8 mouse cellular contexts compared by ENCODE assay signal in the genomic region with DNA sequence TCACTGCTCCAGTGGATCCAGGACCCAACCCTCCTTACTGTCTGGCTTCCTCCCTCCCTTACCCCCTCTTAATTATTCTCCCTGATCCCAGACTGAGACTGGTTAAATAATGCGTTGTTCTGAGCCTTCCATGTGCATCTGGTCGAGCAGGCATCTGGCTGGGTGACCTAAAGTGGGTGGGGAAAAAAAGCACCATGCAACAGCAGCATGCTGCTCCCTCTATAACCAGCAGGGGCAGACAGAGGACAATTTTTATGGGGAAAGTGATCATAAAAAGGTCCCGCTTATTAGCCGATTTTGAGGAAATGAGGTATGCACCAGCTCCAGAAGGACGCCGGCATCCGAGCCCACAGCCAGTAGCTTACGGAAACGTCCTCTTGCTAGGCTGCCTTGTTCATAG. TPM values are rescaled to one million over a fixed set of nuclear protein-coding genes. Genes with fewer than 3 reads are reported as not detected.
DNase-seq lines count a peak whose midpoint lies in the region; ATAC-seq and TF ChIP-seq lines count a peak whose summit lies in the region.

No protein-coding gene starts in this region.

- H3K4me3 ChIP-seq in limb, embryonic 12.5 days (replicated peaks), result no peak overlapping the region
- H3K4me3 ChIP-seq in midbrain, postnatal 0 days (ENCODE audit: low read depth, low read length), result no peak overlapping the region
- H3K4me3 ChIP-seq in stomach, embryonic 14.5 days (ENCODE audit: low read depth, low read length), result no peak overlapping the region

- H3K4me1 ChIP-seq in limb, embryonic 12.5 days (replicated peaks), result peaks cover 27% of the 10 kb centered on the region
- no peaks in the 10 kb centered on the region for H3K4me1 ChIP-seq in midbrain, postnatal 0 days (ENCODE audit: insufficient read depth, low read length)
- no peaks in the 10 kb centered on the region for H3K4me1 ChIP-seq in stomach, embryonic 14.5 days (ENCODE audit: control insufficient read depth, insufficient read depth, low read length)

- WGBS in limb, embryonic 12.5 days, result 3% methylated on average over 9 of the region's 9 CpGs
- 8% methylated on average over 9 of the region's 9 CpGs for WGBS in midbrain, postnatal 0 days
- 6% methylated on average over 9 of the region's 9 CpGs for whole genome bisulfite sequencing in stomach, embryonic 14.5 days

- no peak overlapping the region for H3K9ac ChIP-seq in limb, embryonic 12.5 days (replicated peaks)
- H3K9ac ChIP-seq in midbrain, postnatal 0 days (replicated peaks; ENCODE audit: low read length, poor library complexity, severe bottlenecking), result no peak overlapping the region
- H3K9ac ChIP-seq in stomach, embryonic 14.5 days (replicated peaks; ENCODE audit: low read depth, low read length), result no peak overlapping the region

- peaks cover 2% of the 10 kb centered on the region for H3K27me3 ChIP-seq in limb, embryonic 12.5 days
- H3K27me3 ChIP-seq in midbrain, postnatal 0 days (ENCODE audit: insufficient read depth, low read length), result no peaks in the 10 kb centered on the region
- H3K27me3 ChIP-seq in stomach, embryonic 14.5 days (ENCODE audit: control insufficient read depth, insufficient read depth, low read length), result no peaks in the 10 kb centered on the region

- H3K27ac ChIP-seq in limb, embryonic 12.5 days, result peak overlapping the region; percentile 12; the same call in 1 of the 2 replicates
- no peak overlapping the region for H3K27ac ChIP-seq in midbrain, postnatal 0 days (ENCODE audit: low read depth, low read length)
- no peak overlapping the region for H3K27ac ChIP-seq in stomach, embryonic 14.5 days (ENCODE audit: low read length)

- peak overlapping the region; percentile 43 for H3K4me2 ChIP-seq in limb, embryonic 12.5 days
- H3K4me2 ChIP-seq in midbrain, postnatal 0 days (ENCODE audit: low read depth, low read length, poor library complexity, severe bottlenecking), result peak overlapping the region; percentile 29
- H3K4me2 ChIP-seq in stomach, embryonic 14.5 days (replicated peaks; ENCODE audit: low read depth, low read length), result peak overlapping the region; percentile 12; the same call in 1 of the 2 replicates

- no peaks in the 10 kb centered on the region for H3K36me3 ChIP-seq in limb, embryonic 12.5 days
- no peaks in the 10 kb centered on the region for H3K36me3 ChIP-seq in midbrain, postnatal 0 days (ENCODE audit: insufficient read depth, low read length)
- no peaks in the 10 kb centered on the region for H3K36me3 ChIP-seq in stomach, embryonic 14.5 days (ENCODE audit: control insufficient read depth, insufficient read depth, low read length)

- no peaks in the 10 kb centered on the region for H3K9me3 ChIP-seq in limb, embryonic 12.5 days
- H3K9me3 ChIP-seq in midbrain, postnatal 0 days (ENCODE audit: low read length), result no peaks in the 10 kb centered on the region
- H3K9me3 ChIP-seq in stomach, embryonic 14.5 days (ENCODE audit: control insufficient read depth, low read depth, low read length), result no peaks in the 10 kb centered on the region

- DNase-seq in urinary bladder, postnatal 14 days (ENCODE audit: low spot score), result peak; percentile 79
- DNase-seq in urinary bladder, adult 2 months (ENCODE audit: low spot score), result no peak
- peak; percentile 81 for DNase-seq in embryo, embryonic 11 days
- DNase-seq in heart, adult 18-20 months, result peak; percentile 83 to 85
- DNase-seq in kidney, adult 11 months, result peak; percentile 28
- peak; percentile 84 for DNase-seq in midbrain, postnatal 0 days (ENCODE audit: low spot score)

- peak; percentile 91 for TF ChIP-seq CTCF in midbrain, postnatal 0 days (IDR thresholded peaks at IDR 0.05)

- ATAC-seq in limb, embryonic 12.5 days (ENCODE audit: insufficient number of reproducible peaks, insufficient read depth, low FRiP score, low TSS enrichment, low read depth), result peak; percentile 56
- peak; percentile 54; the same call in 1 of the 2 replicates for ATAC-seq in midbrain, postnatal 0 days (ENCODE audit: low FRiP score)
- peak; percentile 65 for ATAC-seq in stomach, embryonic 14.5 days (ENCODE audit: insufficient number of reproducible peaks, insufficient read depth, low FRiP score, low read depth)

RNA-seq across cellular contexts. Expression of a gene that starts 24.0 kb away (rescaled TPM):
- polyA plus RNA-seq in urinary bladder, adult 2 months (2012; rRNA removed), result 145 and 173 TPM in 2 replicates
- total RNA-seq in heart, adult 18-20 months (2021), result 1 to 10 TPM in 1 of 2 experiments, under 1 TPM in 1; 0.60 to 2.9 TPM
- polyA plus RNA-seq in limb, embryonic 12.5 days (2016; fragmentation: Nextera tagmentation; extraction: Ambion mirVana), result 0.46 and 0.47 TPM in 2 replicates
- total RNA-seq in midbrain, postnatal 0 days (2014; rRNA removed), result 0.11 and 1.3 TPM in 2 replicates
- polyA plus RNA-seq in midbrain, postnatal 0 days (2015; fragmentation: Nextera tagmentation; extraction: Ambion mirVana), result 0.83 and 0.91 TPM in 2 replicates
- not detected in 2 replicates for polyA plus RNA-seq in stomach, embryonic 14.5 days (2014; fragmentation: Nextera tagmentation; extraction: Ambion mirVana)

RNA-seq across cellular contexts. Expression of a gene that starts 35.9 kb away (rescaled TPM):
- polyA plus RNA-seq in urinary bladder, adult 2 months (2012; rRNA removed), result 71.3 and 77.7 TPM in 2 replicates
- 10 to 100 TPM; 32.0 to 39.0 TPM for total RNA-seq in heart, adult 18-20 months (2021)
- 20.4 and 24.3 TPM in 2 replicates for polyA plus RNA-seq in limb, embryonic 12.5 days (2016; fragmentation: Nextera tagmentation; extraction: Ambion mirVana)
- total RNA-seq in midbrain, postnatal 0 days (2014; rRNA removed), result 38.4 and 49.3 TPM in 2 replicates
- 33.6 and 33.9 TPM in 2 replicates for polyA plus RNA-seq in midbrain, postnatal 0 days (2015; fragmentation: Nextera tagmentation; extraction: Ambion mirVana)
- polyA plus RNA-seq in stomach, embryonic 14.5 days (2014; fragmentation: Nextera tagmentation; extraction: Ambion mirVana), result 47.5 and 53.0 TPM in 2 replicates

RNA-seq across cellular contexts. Expression of a gene that starts 56.5 kb away (rescaled TPM):
- polyA plus RNA-seq in urinary bladder, adult 2 months (2012; rRNA removed), result 51.9 and 53.3 TPM in 2 replicates
- total RNA-seq in heart, adult 18-20 months (2021), result 10 to 100 TPM; 26.2 to 27.6 TPM
- 196 and 199 TPM in 2 replicates for polyA plus RNA-seq in limb, embryonic 12.5 days (2016; fragmentation: Nextera tagmentation; extraction: Ambion mirVana)
- total RNA-seq in midbrain, postnatal 0 days (2014; rRNA removed), result 637 and 644 TPM in 2 replicates
- polyA plus RNA-seq in midbrain, postnatal 0 days (2015; fragmentation: Nextera tagmentation; extraction: Ambion mirVana), result 340 and 355 TPM in 2 replicates
- 161 and 164 TPM in 2 replicates for polyA plus RNA-seq in stomach, embryonic 14.5 days (2014; fragmentation: Nextera tagmentation; extraction: Ambion mirVana)

Comparison
In these comparisons a context has a peak if more than half of its experiments do, and no peak if none do; other contexts are left out.
1. RNA of a gene that starts 24.0 kb away (polyA plus RNA-seq): 145 to 173 TPM in urinary bladder, adult 2 months; 0.83 to 0.91 TPM in midbrain, postnatal 0 days, 0.46 to 0.47 TPM in limb, embryonic 12.5 days and not detected in stomach, embryonic 14.5 days; every median in the first group is over 10 times any median in the second.
2. Peak in every context shown above with its lines, with median percentiles within 50 percentile points of each other: ATAC-seq and H3K4me2 ChIP-seq.